Mouse (Mus musculus) midbrain, embryonic 15.5 days (tissue): Measurements from ENCODE around the gene Med17. TPM values are rescaled to one million over a fixed set of nuclear protein-coding genes. Genes with fewer than 3 reads are reported as not detected.

Source experiments
- ATAC-seq: fragments of 200-750 bp; cut with Nextera tagmentation; replicated peaks from 2 replicates; pipeline ENCODE4 v1.8.0; 2017; ENCODE audit warnings: moderate TSS enrichment
- H3K27ac ChIP-seq: fragments of 300-500 bp; sonication (generic); 2 replicates; pipeline ENCODE4 v1.5.1; 2015; ENCODE audit warnings: mild to moderate bottlenecking, inconsistent platforms
- H3K27me3 ChIP-seq: fragments of 300-500 bp; sonication (generic); replicated peaks from 2 replicates; pipeline ENCODE4 v1.6.1; 2015; ENCODE audit warnings: inconsistent platforms
- H3K36me3 ChIP-seq: fragments of 300-500 bp; sonication (generic); replicated peaks from 2 replicates; pipeline ENCODE4 v1.6.1; 2015; ENCODE audit warnings: inconsistent platforms
- H3K4me1 ChIP-seq: fragments of 300-500 bp; sonication (generic); 2 replicates; pipeline ENCODE4 v1.6.1; 2015; ENCODE audit warnings: inconsistent platforms
- H3K4me2 ChIP-seq: fragments of 300-500 bp; sonication (generic); 2 replicates; pipeline ENCODE4 v1.6.1; 2015; ENCODE audit warnings: inconsistent platforms, mild to moderate bottlenecking, moderate library complexity
- H3K4me3 ChIP-seq: fragments of 300-500 bp; sonication (generic); 2 replicates; pipeline ENCODE4 v1.5.1; 2015; ENCODE audit warnings: mild to moderate bottlenecking, inconsistent platforms
- H3K9ac ChIP-seq: fragments of 300-500 bp; sonication (generic); 2 replicates; pipeline ENCODE4 v1.6.1; 2015; ENCODE audit warnings: mild to moderate bottlenecking, inconsistent platforms
- H3K9me3 ChIP-seq: fragments of 300-500 bp; sonication (generic); 2 replicates; pipeline ENCODE4 v1.6.1; 2016; ENCODE audit warnings: inconsistent platforms
- WGBS: fragments of 180-500 bp; shearing (Covaris S2); methylation state at CpG from one replicate; pipeline ENCODE4 v1.1.7; 2015; ENCODE audit warnings: mixed read lengths; 5-methylcytosine and 5-hydroxymethylcytosine counted together
- polyA plus RNA-seq: library from polyadenylated mRNA; unstranded; fragments of >200 nt; fragmentation: Nextera tagmentation; extraction: Ambion mirVana; gene quantifications from 2 replicates; pipeline ENCODE4 v1.2.1, GENCODE M21; 2015

Med17 gene
- polyA plus RNA-seq, 1 experiment from 2014 or later: 30.8 TPM

DNA sequence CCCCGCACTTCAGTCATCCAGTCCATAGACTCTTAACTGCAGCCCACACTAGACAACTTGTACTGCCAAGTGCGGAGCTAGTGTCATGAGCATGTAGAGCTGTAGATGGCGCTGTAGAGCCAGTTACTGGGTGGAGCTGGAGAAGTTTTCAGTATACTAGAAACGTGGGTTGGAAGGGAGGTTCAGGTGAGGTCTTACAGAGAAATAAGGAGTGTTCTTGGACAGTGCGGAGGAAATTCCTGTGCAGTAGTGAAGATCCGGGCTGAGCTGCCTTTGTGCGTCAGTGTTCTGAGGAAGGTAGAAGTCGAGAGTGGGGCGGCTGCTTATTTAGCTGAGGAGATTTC, 38.2 kb downstream of the Med17 start:
- H3K4me3 ChIP-seq: no peak overlapping the region
- H3K4me2 ChIP-seq: no peak overlapping the region
- H3K9me3 ChIP-seq: no peaks in the 10 kb centered on the region
- peaks cover 11% of the 10 kb centered on the region for H3K4me1 ChIP-seq
- no peaks in the 10 kb centered on the region for H3K27me3 ChIP-seq
- 50% methylated on average over 9 of the region's 9 CpGs for WGBS
- H3K36me3 ChIP-seq: no peaks in the 10 kb centered on the region
- H3K27ac ChIP-seq: no peak overlapping the region
- H3K9ac ChIP-seq: no peak overlapping the region
- ATAC-seq: no peak

GRCm38 (mm10) chr9:15240863-15241595, 38.7 kb downstream of the Med17 start:
- ATAC-seq: no peak
- Histone ChIP-seq H3K4me2 (no peak overlapping the region), H3K4me1 (peaks cover 11% of the 10 kb centered on the region), H3K4me3 (no peak overlapping the region), H3K36me3 (no peaks in the 10 kb centered on the region), H3K9me3 (no peaks in the 10 kb centered on the region), H3K27me3 (no peaks in the 10 kb centered on the region), H3K27ac (no peak overlapping the region), H3K9ac (no peak overlapping the region)
- WGBS: 73% methylated on average over 6 of the region's 6 CpGs

- Histone ChIP-seq H3K36me3 (no peaks in the 10 kb centered on the region), H3K27ac (no peak overlapping the region), H3K9ac (no peak overlapping the region), H3K4me2 (peak overlapping the region; percentile 78), H3K9me3 (no peaks in the 10 kb centered on the region), H3K27me3 (no peaks in the 10 kb centered on the region), H3K4me3 (peak overlapping the region; percentile 53; the same call in 1 of the 2 replicates), H3K4me1 (peaks cover 11% of the 10 kb centered on the region)
- no peak for ATAC-seq
- 94% methylated on average over 6 of the region's 6 CpGs for WGBS
Observed at GRCm38 (mm10) chr9:15240006-15240405, 39.7 kb downstream of the Med17 start.

DNA sequence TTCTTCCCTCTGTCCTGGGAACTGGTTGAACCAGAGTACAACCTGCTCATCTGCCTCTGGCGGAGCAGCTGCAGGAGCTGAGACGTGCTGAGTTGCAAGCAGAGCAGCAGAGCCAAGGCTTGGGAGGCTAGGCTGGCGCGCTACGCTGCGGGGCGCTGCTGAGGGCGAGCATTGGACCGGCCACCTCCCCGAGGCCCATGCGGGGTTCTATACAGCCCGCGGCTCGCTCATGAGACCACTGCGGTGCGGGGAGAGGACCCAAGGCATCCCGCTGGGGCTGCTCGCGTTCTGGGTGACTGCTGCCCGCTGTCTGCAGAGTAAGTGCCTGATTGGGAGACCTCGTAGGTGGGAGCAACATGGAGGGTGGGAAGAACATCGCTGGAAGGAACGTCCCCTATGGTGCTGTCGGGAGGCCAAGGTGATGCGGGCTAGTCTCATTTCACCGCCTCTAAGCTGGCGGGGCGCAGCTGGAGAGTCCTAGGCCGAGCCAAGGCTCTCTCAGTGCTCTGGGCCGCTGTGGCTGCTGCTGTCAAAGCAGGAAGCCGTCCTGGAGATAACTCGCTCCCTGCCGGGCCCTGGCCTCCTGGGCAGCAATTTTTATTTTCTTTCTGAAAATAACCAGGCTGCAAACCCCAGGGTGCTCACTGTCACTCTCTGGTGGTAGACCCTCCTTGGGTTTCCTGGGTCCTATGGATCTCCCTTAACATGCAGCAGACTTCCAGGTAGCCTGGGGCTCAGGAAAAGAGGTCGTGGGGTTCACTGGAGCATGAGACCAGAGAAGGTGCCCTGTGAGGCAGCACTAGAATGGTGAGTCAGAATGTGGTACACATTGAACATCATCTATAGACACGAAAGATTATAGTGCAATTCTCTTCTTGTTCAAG, 40.4 kb downstream of the Med17 start, which contains the start of gene Vstm5:
Gene Vstm5 (plus strand): TSS at position 4 of the 884 bp plus-strand sequence.
- Histone ChIP-seq H3K4me3 (peak within 1 kb of the TSS; percentile 53), H3K27ac (peak within 1 kb of the TSS; percentile 72), H3K36me3 (no peaks in the 10 kb centered on the region), H3K4me2 (peak within 1 kb of the TSS; percentile 78), H3K9ac (peak within 1 kb of the TSS; percentile 47), H3K9me3 (no peaks in the 10 kb centered on the region), H3K27me3 (no peaks in the 10 kb centered on the region), H3K4me1 (peaks cover 11% of the 10 kb centered on the region)
- 5% methylated on average over 35 of the region's 35 CpGs for WGBS
- peak; percentile 96 for ATAC-seq

- Histone ChIP-seq H3K27me3 (no peaks in the 10 kb centered on the region), H3K36me3 (no peaks in the 10 kb centered on the region), H3K27ac (peak overlapping the region; percentile 72), H3K9me3 (no peaks in the 10 kb centered on the region), H3K4me1 (peaks cover 11% of the 10 kb centered on the region), H3K9ac (peak overlapping the region; percentile 47), H3K4me2 (peak overlapping the region; percentile 78), H3K4me3 (peak overlapping the region; percentile 53)
- 79% methylated on average over 16 of the region's 16 CpGs for WGBS
- peak; percentile 51 for ATAC-seq
Observed at GRCm38 (mm10) chr9:15238297-15238990, 41.3 kb downstream of the Med17 start.

GRCm38 (mm10) chr9:15237516-15238296, 42.0 kb downstream of the Med17 start:
- 48% methylated on average over 14 of the region's 14 CpGs for WGBS
- Histone ChIP-seq H3K4me2 (no peak overlapping the region), H3K9ac (no peak overlapping the region)

DNA sequence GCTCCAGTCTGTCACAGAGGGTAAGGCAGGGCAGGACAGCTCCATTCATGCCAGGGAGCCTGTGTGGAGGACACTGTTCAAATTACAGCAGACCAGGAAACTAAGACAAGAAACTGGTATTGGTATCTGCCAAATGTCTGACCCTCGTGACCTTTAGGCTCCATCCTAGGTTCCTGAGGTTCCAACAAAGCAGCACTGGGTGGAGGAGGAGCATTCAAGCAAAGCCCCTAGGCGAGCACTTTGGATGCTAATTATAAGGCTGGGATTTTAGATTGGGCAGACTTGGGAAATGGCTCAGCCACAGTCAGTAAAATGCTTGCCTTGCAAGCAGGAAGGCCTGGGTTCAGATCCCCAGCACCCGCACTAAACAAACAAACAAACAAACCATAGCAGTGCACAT, 43.7 kb downstream of the Med17 start:
- no peak overlapping the region for H3K27ac ChIP-seq
- no peaks in the 10 kb centered on the region for H3K36me3 ChIP-seq
- H3K4me2 ChIP-seq: no peak overlapping the region
- no peak overlapping the region for H3K9ac ChIP-seq
- H3K9me3 ChIP-seq: no peaks in the 10 kb centered on the region
- WGBS: 61% methylated on average over 3 of the region's 3 CpGs
- no peaks in the 10 kb centered on the region for H3K27me3 ChIP-seq
- H3K4me3 ChIP-seq: no peak overlapping the region
- peaks cover 11% of the 10 kb centered on the region for H3K4me1 ChIP-seq
- ATAC-seq: no peak

More at GRCm38 (mm10) chr9:15237516-15238296, 42.0 kb downstream of the Med17 start:
- H3K4me3 ChIP-seq: no peak overlapping the region
- H3K27me3 ChIP-seq: no peaks in the 10 kb centered on the region
- no peaks in the 10 kb centered on the region for H3K9me3 ChIP-seq
- ATAC-seq: no peak
- H3K27ac ChIP-seq: no peak overlapping the region
- H3K36me3 ChIP-seq: no peaks in the 10 kb centered on the region
- peaks cover 11% of the 10 kb centered on the region for H3K4me1 ChIP-seq

DNA sequence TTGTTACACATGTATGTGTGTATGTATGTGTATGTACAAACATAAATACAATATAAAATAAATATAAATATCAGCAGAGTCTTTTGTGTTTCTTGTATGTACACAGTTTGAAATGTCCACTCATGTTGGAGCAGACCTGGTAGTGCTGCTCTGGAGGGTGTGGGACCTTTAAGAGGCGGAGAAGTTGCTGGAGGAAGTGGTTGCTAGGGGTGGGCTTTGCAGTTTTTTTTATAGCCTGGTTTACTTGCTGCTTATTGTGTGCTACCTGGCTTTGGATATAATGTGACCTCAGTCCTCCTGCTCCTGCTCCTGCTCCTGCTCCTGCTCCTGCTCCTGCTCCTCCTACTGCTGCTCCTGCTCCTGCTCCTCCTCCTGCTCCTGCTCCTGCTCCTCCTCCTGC, 46.1 kb downstream of the Med17 start:
- Histone ChIP-seq H3K27me3 (no peaks in the 10 kb centered on the region), H3K9me3 (no peaks in the 10 kb centered on the region), H3K4me1 (peaks cover 6% of the 10 kb centered on the region), H3K9ac (no peak overlapping the region), H3K4me3 (no peak overlapping the region), H3K27ac (no peak overlapping the region), H3K4me2 (no peak overlapping the region), H3K36me3 (no peaks in the 10 kb centered on the region)
- ATAC-seq: no peak
- WGBS: 84% methylated on average over 1 of the region's 1 CpGs

DNA sequence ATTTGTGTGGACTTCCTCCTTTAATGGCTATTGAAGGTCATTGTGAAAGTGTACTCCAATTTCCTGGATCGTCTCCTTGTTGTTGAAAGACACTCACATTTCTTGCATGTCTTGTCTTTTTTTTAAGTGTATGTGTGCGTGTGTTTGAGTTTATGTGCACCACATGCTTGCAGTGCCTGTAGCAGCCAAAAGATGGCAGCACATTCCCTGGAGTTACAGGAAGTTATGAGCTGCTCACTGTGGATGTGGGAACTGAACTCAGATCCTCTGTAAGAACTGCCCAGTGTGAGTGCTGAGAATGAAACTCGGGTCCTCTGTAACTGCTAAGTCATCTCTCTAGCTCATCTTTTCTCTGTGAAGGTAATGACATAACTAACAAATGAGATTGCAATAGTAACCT, 47.3 kb downstream of the Med17 start:
- WGBS: 89% methylated on average over 3 of the region's 3 CpGs
- Histone ChIP-seq H3K4me2 (no peak overlapping the region), H3K9me3 (no peaks in the 10 kb centered on the region), H3K36me3 (no peaks in the 10 kb centered on the region), H3K4me3 (no peak overlapping the region), H3K27ac (no peak overlapping the region), H3K4me1 (no peaks in the 10 kb centered on the region), H3K27me3 (no peaks in the 10 kb centered on the region), H3K9ac (no peak overlapping the region)
- ATAC-seq: no peak

DNA sequence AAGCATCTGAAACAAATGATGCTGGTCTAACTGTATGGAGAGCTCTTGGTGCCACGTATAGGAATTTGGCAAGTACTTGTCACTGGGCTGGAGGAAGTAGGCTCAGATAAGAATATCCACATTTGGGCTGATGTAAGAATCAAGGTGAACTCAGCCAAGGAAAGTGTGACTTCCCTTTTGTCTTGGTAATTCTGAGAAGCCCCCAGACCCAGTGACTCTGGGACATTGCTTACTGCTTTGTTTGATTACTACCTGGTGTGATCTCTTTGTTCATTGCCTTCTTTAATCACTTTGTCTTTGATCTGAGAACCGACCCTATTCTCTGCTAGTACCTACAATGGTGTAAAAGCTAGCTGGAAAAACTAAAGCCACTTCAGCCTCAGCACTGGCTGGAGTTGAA, 54.8 kb downstream of the Med17 start:
- Histone ChIP-seq H3K36me3 (no peaks in the 10 kb centered on the region), H3K9ac (no peak overlapping the region), H3K4me3 (no peak overlapping the region), H3K4me1 (no peaks in the 10 kb centered on the region), H3K4me2 (no peak overlapping the region), H3K9me3 (no peaks in the 10 kb centered on the region; the same call in 1 of the 2 replicates), H3K27me3 (no peaks in the 10 kb centered on the region), H3K27ac (no peak overlapping the region)
- ATAC-seq: no peak
- 46% methylated on average over 2 of the region's 2 CpGs for WGBS

GRCm38 (mm10) chr9:15213695-15214094, 66.0 kb downstream of the Med17 start:
- no peak for ATAC-seq
- WGBS: 58% methylated on average over 1 of the region's 1 CpGs
- no peaks in the 10 kb centered on the region for H3K9me3 ChIP-seq
- H3K4me3 ChIP-seq: no peak overlapping the region
- H3K4me1 ChIP-seq: no peaks in the 10 kb centered on the region
- H3K36me3 ChIP-seq: no peaks in the 10 kb centered on the region
- no peak overlapping the region for H3K9ac ChIP-seq
- H3K4me2 ChIP-seq: no peak overlapping the region
- H3K27ac ChIP-seq: no peak overlapping the region
- H3K27me3 ChIP-seq: no peaks in the 10 kb centered on the region
